Mouse (Mus musculus) small intestine, adult 2 months (tissue): ENCODE results near the gene Atp5mpl.

Experiments used
- CTCF ChIP-seq: fragments of 200-500 bp; IDR thresholded peaks from 2 replicates; pipeline ENCODE4 v1.5.1; 2012; ENCODE audit warnings: low read depth, mild to moderate bottlenecking, control low read depth, inconsistent platforms, low read length, moderate library complexity, mixed read lengths; ENCODE audit not compliant: insufficient replicate concordance, insufficient read length; ENCODE audit errors: extremely low read depth
- POLR2A ChIP-seq: fragments of 200-500 bp; IDR thresholded peaks from 2 replicates; pipeline ENCODE4 v1.6.1; 2012; ENCODE audit warnings: low read depth, mild to moderate bottlenecking, control low read depth, inconsistent platforms, low read length, moderate library complexity

DNA sequence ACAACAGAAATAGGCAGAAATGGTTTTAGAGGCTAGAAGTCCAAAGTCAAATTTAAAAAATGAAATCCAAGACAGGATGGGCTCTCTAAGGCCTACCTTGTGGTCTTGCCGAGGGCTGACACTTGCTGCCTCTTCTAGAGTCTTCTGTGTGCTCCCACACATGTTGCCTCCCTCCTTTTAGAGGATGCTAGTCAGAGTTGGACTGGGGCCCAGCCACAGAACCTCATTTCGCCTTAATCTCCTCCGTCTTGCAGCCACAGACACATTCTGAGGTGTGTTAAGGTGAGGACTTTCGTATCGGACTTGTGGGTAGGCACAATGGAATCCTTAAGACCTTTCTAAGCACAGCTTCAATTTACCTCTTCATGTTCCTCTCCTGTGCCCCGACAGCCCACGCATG, 54.0 kb downstream of the Atp5mpl start:
- TF ChIP-seq POLR2A = no peak
- no peak for TF ChIP-seq CTCF
